Mouse (Mus musculus) cerebellum, postnatal 14 days (tissue): ENCODE data around the gene Eif3f.

Experiments
- DNase-seq, 2 experiments: peaks; one replicate each; pipeline ENCODE4 v3.0.0; 2021; ENCODE audit warnings: mixed read lengths in 2 of 2

Gene Eif3f

DNA sequence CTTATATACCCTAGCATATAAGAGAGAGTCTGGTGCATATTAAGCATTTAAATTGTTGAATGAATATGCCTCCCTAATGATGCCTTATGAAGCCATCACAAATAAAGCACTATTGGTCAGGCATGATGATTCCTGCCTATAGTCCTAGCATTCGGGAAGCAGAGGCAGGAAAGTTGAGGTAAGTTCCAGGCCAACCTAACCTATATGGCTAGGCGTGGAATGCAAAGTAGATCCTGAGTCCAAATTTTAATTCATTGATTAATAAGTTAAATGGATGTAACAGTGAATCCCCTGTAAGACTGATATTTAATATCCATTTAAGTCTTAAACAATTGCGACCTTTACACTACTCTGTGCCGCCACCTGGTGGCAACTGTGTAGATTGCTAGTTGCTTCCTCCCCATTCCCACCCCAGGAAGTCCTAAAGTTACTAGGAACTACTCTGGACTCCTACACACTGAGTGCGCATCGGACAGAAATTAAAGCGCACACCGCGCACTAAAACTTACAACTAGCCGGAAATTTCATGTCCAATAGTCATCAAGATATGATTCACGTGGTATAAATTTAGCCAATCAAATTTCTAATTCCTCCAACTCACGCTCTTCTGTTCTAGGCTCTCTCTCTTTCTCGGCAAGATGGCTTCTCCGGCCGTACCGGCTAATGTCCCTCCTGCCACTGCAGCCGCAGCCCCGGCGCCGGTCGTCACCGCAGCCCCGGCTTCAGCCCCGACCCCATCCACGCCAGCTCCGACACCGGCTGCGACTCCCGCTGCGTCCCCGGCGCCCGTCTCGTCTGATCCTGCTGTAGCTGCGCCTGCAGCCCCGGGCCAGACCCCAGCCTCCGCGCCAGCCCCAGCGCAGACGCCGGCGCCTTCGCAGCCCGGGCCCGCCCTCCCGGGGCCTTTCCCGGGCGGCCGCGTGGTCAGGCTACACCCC is at the start of gene Eif3f:
Eif3f (plus strand) TSS at position 624 of the 938 bp plus-strand sequence.
- DNase-seq = peak; percentile 95 to 96

DNA sequence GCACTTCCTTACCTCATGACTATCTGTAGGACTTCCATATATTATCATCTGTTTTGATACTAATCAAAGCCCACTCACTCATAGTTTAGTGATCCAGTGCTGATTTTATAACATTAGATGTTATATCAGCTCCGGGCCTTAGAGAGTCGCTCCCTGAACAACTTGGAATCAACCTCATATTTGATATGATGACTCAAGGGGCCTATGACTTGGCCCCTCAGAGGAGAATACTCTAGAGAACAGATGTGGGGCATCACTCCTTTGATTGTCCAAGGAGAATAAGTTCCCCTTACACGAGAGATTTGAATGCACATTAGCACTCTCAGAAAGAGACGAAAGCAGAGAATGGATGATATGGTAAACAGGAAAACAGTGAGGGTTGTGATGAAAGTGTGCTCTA is 49.3 kb upstream of the Eif3f start, which contains the start of gene Olfr518:
Olfr518 (minus strand) TSS at position 101 of the 400 bp plus-strand sequence.
- DNase-seq = no peak

DNA sequence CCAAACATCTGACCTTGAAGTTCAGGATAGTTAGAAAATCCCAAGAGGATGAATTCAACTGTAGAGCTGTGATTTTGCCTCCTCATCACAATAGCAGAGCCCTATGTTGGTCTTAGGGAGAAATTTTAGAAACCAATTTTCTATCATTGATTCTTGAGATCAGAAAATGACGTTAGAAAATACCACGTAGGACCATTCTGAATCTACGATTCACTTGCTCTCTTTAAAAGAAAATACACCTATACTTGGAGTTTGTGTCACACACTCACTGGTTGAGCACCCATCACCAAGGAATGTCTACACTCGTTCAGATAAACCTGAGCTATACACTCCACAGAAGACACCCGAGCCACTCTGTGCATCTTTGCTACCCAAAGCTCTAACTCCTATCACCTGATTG is 39.9 kb upstream of the Eif3f start, which contains the start of gene Olfr519:
Olfr519 (minus strand) TSS at position 101 of the 400 bp plus-strand sequence.
- no peak for DNase-seq

DNA sequence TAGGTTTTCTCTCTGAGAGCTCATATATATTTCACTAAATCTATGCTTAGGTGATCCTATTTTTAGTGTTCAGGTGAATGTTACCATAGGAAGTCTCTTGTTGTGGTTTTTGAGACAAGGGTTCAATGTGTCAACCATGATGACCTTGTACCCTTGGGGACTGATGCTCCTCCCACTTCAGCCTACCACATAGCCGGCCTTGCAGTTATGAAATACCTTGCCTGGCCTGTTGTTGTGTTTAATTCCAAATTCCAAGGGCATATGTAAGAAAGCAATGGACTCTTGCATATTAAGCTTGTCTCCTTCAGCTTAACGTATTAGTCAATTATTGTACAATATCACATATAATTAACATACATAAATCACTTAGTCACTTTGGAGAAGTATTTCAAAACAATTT is 30.2 kb upstream of the Eif3f start:
- DNase-seq = no peak

DNA sequence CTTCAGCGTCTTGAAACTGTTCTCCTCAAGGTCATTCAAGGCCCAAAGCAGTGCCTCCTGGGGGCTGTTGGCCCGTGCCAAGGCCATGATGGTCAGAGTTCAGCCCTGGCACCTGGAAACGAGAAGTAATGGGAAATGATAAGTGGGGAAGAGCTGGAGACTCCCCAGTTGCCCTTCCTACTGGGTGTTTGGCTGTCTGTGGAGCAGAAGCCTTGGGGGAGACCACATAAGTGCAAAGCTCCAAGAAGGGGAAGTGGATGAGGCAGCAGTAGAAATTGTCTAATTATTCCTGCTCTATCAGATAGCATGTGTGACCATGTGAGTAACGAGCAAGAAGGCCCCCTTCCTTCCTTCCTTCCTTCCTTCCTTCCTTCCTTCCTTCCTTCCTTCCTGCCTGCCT is 7.2 kb upstream of the Eif3f start:
- DNase-seq = no peak

DNA sequence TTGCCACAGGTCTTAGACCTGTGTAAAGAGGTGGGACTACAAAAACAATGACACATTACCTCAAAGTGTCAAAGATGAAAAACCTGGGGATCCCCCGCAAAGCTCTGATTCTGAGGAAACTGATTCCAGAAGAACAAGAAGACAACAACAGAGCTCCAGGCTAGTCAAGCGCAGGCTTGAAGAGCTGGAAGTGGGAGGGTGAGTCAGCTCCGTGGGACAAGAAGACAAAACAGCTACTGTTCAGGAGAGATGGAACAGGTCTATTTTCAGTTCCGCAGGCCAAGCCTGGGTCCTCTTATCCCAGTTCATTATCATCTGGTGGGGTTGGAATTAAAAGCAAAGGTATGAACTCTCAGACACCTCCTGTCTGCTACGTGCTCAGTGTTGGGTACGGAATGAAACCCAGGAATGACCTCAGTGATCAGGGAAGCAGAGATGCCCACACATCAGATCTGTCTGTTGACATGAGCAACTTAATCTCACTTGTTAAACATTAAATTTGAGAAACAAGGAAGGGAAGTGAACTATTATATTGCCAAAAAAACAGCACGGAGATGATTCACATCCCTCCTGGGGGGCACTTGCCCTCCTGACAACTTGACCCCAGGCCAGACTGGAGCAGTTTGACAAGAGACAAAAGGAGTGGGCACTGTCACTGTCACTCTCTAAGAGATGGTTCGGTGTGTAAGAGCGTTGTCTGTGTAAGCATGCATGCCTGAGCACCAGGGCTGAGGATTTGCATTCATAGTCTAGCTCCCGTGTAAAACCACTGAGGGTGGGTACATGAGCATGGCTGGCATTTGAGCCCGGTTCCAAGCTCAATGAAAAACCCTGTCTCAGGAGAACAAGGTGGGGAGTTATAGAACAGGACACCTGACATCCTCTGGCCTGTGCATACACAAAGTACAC is 5.7 kb upstream of the Eif3f start:
- no peak for DNase-seq

DNA sequence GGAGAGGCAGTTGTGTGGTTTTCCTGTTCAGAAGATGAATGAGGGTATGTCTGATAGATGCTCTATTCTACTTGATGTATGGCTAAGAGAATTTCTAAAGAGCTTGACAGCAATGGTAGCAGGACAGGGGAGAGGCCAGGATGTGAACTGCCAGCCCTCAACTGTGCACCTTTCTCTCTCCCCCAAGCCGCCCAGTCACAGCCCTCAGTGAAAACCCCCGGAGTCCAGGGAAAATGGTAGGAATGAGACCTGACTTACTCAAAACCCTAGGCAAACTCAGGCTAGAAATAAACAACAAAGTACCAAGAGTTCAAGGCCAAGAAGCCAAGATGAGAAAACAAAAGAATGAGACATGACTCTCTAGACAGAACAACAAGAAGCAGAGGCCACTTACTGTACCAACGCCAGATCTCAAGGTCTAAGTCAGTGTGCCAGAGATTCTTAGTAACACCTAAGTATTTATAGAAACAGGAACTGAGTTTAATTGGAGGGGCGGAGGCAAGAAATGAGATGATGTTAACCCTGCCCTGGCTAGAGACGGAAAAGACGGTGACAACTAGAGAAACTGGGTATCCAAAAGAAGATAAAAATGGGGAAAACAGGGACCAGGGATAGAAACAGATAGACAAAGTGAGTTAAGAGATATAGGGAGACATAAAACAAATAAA is 4.4 kb upstream of the Eif3f start, which contains the start of gene Nlrp10:
Nlrp10 (minus strand) TSS at position 453 of the 668 bp plus-strand sequence.
- DNase-seq = no peak

DNA sequence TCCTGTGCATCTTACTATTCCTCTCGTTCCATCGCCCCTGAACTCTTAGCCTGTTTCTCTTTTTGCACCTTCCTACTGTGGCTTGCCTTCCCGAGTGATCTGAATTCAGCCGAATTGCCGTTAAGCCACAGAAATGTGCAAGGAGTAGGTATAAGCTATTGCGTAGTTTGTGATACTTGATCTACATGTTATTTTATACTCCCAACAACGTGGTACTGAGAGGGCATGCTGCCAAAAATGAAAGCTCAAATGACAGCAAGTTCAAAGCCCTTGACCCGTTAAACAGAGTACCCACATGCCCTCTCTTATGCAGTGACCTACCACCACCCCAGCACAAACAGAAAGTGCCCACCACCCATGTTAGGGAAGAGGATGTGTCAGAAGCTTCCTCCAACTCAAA is 619 bp downstream of the Eif3f start:
- peak; percentile 24 to 28 for DNase-seq

DNA sequence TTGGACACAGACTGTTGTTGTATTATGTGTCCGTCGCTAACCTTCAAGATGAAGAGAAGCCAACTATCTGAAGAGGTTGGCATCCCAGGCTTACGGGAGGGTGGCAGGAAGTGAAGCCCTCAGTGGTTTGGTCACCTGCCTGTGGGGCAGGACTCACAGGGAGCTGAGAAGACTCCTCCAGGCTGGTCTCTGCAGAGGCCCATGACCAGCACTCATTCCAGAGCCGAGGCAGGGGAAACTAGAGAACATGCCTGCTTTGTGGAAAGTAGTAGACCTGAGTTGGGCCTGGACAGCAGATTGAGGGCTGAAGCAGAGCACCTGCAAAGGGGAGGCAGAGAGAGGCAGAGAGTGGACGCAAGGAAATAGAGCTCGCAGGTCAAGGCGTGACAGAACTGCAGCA is 1.2 kb downstream of the Eif3f start:
- DNase-seq = no peak

DNA sequence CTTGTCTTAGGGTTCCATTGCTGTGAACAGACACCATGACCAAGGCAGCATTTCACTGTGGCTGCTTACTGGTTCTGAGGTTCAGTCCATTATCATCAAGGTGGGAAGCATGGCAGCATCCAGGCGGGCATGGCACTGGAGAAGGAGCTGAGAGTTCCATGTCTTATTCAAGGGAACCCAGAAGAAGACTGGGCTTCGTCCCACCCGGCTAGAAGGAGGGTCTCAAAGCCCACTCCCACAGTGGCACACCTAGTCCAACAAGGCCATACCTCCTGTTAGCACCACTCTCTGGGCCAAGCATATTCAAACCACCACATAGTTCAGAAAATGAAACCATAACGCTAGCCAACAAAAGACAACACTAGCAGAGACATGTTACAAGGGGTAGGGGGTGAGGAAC is 2.4 kb downstream of the Eif3f start:
- no peak for DNase-seq

DNA sequence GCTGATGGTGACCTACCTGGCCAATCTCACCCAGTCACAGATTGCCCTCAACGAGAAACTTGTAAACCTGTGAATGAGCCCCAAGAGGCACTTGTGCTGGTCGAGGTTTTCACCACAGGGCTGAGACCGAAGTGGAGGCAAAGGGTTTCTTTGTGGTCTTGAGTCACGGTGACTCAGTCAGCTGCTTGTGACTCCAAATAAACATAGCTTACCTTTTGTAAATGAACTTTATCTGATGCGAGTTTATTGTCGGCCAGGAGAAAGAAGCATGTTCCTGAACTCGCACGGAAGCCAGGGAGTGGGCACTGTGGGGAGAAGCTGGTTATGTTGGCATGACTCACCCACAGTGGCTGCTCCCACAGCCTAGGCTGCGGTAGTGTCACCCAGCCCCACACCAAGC is 7.2 kb downstream of the Eif3f start:
- DNase-seq = no peak

DNA sequence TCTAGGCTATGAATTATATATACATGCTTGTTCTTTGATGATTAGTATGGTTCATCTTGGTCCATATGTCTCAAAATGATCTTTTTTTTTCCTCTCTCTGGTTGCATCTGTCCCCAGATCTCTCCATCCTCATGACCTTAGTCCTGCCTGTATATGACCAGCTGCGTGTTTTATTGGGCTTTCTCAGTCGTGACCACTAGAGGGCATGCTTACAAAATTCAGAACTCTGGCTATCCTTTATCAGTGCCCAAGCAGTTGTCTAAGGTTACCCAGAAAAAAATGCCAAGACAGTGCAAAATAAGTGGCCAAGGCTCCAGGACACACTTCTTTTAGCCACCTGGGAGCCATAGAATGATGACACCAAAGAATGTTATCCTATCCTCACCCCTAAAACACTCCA is 9.8 kb downstream of the Eif3f start:
- DNase-seq = peak; percentile 75 to 77

DNA sequence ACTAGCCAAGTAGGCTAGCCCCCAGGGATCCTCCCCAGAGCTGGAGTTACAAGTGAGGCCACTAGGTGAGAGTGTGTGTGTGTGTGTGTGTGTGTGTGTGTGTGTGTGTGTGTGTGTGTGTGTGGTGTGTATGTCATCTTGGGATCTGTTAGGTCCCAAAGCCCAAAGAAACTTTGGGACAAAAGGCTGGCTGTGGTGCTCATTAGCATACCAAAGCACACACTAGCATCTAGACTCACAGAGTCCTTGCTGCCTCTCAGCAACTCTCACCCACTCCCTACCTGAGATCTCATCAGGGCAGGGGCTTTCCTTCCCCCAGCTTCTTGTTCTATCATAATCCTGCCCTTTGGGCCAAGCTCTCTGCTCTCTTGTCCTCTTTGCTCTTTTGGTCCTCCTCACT is 14.4 kb downstream of the Eif3f start:
- no peak for DNase-seq

DNA sequence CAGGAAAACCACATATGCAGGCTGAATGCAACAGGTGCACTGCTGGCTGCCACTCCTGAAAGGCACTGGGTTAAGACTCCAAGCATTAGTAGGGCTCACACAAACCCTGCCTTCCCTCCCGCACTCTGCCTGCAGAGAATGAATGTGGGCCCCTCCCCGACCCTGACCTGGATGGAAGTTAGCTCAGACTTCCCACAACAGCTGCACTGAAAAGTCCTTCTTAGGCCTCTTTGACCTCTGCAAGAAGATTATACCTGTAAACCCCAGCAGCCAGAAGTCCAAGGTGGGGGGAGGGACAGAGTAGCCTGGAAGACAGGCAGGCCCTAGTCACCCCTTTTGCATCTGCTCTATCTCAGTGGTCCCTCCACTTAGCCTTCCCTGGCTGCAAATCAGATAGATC is 15.1 kb downstream of the Eif3f start:
- no peak for DNase-seq

DNA sequence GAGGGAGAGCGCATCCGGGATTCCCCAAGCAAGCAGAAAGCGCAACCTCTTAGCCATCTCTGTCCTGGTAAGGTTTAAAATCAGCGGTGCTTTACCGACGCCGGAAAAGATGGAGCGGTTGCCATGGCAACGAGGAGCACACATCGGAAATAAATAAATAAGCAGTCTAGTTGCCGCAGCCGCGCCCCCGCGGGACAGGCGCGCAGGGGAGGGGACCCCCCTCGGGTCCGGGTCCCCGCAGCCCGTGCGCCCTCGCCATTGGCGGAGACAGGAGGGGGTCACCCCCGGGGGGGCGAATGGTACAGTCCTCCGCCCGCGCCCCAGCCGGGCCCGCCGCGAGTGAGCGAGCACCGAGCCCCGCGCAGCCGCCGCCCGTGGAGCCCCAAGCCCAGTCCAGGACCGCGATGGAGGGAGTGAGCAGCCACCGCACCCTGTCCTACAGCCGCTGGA is 16.1 kb downstream of the Eif3f start, which contains the start of gene Tub:
Tub (plus strand) TSS at position 27 of the 450 bp plus-strand sequence.
- peak; percentile 78 to 83 for DNase-seq

DNA sequence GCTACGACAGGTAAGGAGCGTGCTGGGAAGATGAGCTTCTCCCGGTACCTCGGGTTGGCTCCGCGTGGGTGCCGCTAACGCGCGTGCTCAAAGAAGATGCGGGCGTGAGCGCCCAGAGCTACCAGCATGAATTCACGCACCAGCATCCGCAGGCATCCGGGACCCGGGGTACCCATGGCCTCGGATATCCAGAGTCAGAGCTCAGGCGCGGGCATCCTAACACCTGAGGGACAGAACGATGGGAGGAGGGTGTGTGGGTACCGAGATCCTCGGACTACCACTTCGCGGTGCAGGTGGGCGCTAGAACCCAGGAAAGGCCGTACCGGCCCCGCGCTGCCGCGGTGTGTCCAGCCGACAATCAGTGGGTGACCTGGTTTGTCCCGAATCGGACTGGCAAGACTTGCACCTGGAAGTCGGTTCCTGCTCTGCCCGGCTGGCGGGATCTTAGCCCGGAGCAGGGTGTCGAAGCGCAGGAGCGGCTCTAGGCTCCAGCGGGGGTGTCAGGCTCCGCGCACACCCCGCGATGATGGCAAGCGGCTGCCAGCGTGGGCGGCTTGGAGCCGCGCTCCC is 16.6 kb downstream of the Eif3f start:
- DNase-seq = peak; percentile 52 to 61

DNA sequence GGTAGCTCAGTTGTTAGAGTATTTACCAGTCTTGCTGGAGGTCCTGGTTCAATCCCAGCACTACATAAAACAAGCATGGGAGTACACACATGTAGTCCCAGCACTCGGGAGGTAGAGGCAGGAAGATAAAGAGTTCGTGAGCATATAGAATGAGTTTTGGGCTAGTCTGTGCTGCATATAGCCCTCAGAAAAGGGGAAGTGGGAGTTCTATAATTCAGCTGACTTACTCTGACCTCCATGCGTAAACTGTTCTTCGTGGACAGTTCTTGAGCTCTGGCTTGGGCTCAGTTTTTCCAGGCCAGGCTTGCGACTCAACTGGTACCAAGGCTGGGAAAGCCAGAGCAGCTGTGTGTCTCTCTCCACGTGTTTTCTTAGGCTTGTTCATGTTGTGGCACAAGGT is 18.6 kb downstream of the Eif3f start:
- no peak for DNase-seq

DNA sequence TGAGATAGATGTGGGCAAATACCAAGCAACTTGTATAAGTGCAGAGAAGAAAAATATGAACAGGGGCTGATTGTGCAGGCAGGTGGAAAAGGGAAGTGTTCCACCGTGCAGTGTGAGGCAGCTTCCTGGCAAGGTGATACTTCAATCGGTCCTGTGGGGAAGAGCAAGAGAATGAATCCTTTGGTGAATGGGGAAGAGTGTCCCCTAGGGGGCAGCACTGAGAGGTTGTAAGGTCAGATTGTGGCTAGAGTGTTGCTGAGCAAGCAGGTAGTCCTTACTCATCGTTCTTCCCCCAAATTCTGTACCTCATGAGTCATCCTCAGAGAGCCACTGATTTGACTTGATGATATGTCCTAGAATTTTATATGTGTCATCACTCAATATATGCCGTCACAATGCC is 20.0 kb downstream of the Eif3f start:
- peak in 1 of 2 experiments; percentile 71 for DNase-seq

DNA sequence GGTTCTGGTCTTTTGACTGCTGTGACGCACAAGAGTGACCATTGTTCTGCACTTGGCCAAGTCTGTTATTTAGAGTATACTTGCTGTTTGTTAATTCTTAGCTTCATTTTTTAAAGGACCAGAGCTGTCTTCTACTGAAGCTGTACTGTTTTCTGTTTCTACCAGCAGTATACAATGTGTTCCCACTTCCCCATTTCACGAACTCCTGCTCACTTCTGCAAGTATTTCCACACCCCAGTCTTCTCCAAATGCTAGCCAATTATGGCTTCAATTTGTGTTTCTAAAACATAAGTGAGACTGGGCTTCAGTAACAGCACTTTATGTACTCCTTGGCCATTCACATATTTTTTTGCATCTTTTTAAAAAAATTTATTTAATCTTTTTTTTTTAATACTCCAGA is 23.5 kb downstream of the Eif3f start:
- no peak for DNase-seq

DNA sequence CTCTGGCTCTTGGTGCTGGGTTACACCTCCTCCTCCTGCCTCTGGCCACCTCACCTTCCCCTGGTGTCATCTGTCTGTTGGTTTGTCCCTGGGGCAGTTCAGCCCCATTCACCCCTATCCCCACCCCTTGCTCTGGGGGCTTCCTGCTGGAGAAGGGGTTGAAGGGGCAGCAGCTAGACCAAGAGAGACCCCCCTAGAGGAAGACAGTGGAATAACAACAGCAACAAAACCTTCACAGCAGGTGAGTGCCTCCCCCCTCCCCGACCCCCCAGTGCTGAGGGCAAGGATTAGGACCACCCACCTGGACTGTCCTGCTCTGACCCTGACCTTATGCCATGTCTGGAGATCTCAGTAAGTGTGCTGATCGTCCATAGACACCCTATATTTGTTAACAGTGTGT is 31.8 kb downstream of the Eif3f start:
- no peak for DNase-seq

DNA sequence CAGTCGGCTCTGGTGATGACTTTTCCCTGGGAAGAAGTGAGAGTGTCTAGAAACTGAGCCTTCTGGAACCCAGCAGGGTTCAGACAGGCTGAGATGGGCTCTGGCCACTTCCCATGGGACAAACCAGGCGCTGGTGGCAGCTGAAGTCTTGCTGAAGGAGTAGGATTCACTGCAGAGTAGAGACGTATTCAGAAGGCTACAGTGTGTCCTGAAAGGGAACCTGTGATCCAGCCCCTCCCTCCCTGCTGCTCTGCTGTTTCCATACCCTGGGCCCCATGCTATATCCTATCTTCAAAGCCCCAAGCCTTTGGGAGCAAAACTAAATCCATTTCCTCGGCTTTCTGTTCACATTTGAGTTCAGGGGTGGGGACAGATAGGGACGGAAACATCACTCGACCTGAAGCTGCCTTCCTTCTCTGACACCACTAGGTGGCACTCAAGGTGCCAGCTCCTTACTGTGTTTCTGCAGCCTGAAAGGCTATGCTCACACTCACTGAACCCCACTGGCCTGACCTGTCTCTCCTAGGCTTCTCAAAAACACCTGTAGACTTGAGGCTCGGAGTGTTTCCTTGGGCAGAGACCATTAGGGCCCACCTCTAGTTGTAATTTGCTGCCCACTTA is 32.6 kb downstream of the Eif3f start:
- peak; percentile 80 to 84 for DNase-seq

DNA sequence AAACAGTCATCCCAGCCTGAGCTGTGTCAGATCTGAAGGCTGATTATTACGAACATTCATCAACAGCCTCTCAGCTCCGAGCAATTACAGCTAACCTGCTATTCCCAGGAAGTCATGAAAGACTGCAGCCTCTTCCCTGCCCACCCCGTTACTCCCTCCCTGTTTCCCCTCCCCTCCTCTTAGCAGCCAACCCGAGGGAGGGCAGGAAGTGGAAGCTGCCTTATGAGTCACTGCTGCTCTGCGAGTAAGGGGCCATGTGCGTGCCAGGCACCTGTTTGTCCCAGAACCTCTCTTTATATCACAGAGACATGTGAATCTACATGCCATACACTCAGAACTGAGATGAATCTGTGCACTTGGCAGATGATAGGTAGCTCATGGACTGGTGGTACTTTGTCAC is 34.0 kb downstream of the Eif3f start:
- no peak for DNase-seq
